Mouse (Mus musculus): Measurements from ENCODE around the gene Pclaf.

The Pclaf gene

DNA sequence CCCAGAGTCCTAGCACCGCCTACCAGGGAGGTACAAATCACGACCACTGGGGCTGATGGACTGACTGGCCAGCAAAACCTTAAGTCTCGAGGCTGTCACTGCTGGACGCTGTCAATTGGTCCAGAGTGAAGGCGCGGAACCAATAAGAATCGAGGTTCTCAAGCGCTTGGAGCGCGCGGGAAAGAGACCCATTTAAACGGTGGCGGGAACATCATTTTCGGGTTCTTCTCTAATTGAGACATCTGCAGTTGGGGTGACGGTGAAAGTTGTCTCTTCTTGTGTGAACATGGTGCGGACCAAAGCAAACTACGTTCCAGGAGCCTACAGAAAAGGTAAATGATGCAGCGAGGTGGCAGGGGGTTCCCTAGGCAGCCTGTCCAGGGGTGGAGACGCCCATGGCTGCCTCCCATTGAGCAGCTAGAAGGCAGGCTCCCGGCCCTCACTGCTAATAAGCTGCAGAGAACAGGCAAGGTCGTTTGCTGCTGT is at the start of gene Pclaf:
Gene Pclaf, plus strand, starts transcription at position 95 of the 486 bp plus-strand sequence.
- peak; percentile 73 for DNase-seq

DNA sequence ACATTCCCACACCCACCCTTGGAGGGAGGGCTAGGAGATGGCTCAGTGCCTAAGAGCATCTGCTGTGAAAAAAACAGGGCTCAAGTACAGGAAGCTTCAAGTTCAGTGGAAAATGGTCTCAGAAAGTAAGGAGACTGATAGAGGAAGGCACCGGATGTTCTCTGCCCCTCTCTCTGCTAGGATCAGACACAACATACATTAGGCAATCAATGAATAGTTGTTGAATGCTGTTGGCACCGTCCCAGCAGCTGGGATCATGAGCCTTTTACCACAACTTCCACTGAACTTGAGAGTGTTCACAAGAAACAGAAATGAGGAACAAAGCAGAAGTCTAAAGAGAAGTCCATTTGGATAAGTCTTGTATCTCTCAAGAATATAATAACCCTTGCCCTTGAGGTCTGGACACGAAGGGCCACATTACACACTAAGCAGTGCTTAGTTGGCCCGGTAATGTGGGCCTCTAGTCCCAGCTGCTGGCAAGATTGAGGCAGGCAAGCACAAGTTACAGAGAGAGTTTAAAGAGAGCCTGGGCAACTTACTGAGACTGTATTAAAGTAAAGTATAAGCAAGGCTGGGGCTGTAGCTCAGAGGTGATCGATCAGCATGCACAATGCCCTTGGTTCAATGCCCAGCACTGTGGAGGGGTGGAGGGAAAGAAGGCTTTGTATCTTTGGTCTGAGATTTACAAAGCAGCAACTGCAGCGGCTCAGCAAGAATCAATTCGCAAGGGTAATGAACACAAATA is 45.4 kb upstream of the Pclaf start:
- DNase-seq: no peak

DNA sequence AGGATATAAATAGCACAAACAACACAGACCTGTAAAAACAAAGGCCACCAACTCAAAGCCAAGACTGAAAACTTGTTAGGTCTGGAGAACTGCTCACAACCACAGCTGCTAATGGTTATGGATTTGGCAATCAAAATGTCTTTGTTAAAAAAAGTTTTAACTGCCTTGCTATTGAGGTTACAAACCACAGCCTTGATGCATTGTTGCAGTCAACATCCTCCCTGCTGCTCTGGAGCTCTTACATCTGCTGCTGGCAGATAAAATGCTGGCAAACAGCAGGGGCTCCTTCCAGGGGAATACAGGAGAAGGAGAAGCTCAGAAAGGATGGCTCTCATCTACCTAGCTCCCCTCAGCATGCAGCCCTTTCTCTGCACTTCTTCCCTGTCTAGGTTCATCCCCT is 41.9 kb upstream of the Pclaf start:
- no peak for DNase-seq

DNA sequence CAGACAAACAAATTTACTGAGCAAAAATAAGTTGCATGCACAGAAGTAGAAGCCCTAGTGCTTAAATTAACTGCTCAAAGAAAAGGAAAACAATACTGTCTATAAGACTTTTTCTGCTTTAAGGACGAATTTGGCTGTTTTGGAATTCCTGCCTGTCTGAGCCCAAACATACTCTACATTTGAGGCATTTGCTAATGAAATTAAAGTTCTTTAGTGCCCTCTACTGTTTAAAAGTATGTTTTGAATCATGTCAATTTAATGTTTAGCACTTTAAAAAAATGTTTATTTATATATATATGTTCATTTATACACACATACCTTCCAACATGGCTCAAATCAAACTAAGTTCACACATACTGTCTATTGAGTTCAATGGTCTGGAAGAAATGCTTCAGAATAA is 39.8 kb upstream of the Pclaf start:
- DNase-seq: no peak

DNA sequence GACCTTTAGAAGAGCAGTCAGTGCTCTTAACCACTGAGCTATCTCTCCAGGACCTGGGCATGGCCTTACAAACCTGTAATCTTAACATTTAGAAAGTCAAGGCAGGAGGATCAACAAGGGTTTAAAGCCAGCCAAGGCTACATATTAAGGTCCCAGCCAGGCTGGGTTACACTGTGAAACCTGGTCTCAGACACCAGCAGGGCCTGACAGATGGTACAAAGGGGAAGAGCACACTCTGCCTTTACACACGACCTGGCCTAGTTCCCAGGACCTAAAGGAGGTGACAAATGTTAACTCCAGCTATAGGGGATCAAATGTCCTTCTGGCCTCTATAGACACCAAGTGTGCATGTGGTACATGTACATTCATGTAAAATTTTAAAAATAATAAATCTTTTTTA is 30.4 kb upstream of the Pclaf start:
- no peak for DNase-seq

DNA sequence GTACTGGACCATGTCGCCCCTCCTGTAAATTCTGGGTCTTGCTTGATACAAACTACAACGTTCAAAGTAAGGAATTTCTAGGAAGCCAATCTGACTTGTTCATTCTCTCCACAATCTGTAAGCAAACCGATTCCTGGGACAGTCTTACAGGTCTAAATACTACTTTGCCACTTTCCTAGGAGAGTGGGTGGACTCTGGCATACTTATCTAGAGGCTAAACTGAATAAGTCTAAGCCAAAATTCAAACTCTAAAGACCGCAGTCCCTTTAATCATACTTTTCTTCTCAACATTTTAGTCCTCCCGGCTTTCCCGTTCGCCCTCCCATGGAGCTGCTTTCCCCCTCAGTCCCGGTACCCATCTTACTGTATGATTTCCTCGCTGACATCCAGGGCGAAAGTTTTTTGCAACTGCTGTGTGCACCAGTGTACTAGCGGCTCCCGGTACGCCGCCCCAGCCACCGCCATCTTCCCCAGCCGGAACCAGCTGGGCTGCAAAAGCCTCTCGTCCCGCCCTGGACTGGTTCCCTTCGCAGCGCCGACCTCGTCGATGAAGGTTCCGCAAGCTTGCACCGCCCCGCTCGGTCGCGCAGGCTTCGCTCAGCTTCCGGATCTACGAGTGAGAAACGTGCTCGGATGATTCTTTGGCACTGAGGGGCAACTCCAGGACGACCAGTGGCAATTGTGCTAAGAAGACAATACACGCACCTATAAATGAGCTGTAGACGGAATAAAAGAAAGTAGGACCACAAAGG is 5.3 kb upstream of the Pclaf start:
- peak; percentile 92 for DNase-seq

DNA sequence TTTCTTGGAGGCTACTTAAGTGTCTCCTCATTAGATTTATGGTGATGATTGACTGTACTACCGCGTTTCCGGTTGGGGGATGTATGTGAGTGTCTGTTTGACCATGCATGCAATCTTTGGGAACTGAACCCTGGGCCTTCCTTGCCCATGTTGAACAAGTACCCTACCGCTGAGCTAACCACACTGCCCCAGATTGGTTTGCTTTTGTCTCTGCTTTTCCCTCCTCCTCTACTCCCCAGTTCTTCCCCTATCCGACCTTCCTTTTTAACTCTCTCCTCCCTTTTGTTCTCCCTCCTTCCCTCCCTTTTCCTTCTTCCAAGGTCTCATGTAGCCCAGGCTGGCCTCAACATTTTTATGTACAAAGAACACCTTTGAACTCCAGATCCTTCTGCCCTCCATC is 1.1 kb downstream of the Pclaf start:
- DNase-seq: no peak

DNA sequence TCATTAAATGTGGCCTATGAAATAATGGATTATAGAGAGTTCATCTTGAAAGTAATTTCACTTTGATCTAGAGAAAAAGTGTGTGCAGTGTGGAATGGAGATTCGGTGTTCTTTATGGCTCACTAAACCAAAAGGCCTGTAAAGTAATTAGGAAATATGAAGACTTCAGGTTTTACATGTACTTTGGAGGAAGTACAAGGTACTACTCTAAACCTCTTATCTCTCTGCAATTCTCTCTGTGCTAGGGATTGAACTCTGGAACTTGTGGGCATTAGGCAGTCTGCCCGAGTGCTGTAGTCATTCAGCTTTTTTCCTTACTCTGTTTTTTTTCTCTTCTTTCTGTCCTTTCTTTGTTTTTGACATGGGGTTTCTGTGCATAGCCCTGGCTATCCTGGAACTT is 6.9 kb downstream of the Pclaf start:
- no peak for DNase-seq

DNA sequence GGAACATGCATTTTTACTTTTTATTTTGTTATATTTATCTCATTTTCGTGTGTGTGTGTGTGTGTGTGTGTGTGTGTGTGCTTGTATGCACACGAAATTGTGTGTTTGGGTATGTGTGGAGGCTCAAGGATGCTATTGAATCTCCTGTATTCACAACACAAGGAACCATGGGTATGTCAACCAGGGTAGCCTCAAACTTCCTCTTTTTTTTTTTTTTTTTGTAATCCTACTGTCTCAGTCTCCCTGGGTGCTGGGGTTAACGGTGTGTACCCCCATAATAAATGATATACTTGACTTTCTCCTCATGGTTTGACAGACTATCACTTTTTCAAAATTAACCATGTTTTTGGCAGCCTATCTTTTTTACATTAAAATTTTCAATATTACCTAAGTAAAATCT is 12.8 kb downstream of the Pclaf start:
- DNase-seq: no peak

DNA sequence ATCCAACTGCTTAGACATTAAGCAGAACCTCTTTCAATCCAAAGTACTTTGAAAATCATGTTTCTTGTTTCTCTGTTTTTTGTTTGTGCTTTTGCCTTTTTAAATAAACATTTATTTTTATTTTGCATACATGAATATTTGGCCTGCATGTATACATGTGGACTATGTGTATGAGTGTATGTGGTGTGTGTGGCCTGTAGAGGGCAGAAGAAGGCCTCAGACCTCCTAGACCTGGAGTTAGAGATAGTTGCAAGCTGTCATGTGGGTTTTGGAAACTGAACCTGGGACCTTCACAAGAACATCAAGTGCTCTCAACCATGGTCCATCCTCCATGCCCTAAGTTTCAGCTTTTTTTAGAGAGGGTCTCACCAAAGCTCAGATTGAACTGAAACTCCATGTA is 13.4 kb downstream of the Pclaf start:
- DNase-seq: no peak

DNA sequence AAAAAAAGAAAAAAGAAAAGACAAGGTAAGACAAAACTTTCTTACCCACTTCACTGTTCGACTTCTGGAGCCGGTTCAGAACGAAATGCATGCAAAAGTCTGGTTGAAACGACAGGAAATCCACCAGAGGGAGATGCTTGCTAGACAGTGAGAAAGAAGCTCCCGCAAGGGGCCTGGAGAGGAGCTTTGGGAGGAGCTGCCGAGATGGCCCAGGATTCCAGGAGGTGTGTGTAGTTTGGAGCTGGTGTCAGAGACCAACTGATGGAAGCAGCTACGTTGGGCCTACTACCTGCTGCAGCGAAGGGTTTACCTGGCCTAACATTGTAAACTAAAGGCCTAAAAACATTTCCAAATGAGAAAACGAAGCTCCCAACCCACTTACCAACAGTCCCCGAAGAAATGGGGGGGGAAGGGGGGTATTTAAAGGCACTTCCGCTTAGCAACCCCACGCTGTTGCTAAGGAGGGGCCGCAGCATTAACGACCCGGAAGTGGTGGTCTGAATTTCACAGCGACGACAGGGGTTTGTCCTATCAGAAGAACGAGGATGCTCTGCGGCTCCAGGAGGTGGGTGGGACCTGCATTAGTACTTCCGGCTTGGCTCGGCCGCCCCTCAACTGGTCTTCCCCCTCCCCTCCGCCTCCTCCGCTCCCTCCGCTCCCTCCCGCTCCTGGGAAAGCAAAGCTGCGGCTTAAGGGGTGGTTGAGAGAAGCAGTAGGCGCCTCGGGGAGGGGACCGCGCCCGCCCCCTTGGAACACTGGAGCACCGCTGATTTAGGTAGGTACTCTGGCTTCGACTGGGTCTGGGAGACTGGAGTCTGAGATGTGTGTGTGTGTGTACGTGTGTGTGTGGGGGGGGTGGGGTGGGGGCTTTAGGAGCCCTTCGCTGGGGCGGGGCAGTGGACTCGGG is 18.6 kb downstream of the Pclaf start, which contains the start of the genes Trip4 and Csnk1g1:
Gene Trip4, minus strand, starts transcription at position 401 of the 907 bp plus-strand sequence.
Gene Csnk1g1, plus strand, starts transcription at position 531 of the 907 bp plus-strand sequence.
- peak; percentile 92 for DNase-seq

DNA sequence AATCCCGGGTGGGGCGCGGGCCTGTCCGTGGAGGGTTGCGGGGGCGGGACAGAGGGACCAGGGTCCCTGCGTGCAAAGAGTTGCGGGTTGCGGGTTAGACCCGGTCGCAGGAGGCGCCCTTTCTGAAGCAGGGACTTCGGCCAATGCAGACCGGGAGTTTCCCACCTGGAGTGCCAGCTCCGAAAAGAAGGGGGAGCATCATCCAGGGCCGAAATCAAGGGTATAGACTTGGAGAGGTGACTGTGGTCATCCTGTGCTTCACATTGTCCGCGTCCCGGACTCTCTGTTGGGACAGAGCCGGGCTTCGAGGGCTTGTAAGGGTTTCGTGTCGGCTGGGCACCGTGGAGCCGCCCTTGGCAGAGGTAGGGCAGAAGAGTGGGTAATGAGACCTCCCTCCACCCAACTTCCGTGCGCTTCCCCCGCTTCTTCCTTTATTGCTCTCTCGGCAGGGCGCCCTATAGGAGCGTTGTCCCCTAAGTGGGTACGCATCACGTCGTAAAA is 19.3 kb downstream of the Pclaf start:
- DNase-seq: peak; percentile 76

DNA sequence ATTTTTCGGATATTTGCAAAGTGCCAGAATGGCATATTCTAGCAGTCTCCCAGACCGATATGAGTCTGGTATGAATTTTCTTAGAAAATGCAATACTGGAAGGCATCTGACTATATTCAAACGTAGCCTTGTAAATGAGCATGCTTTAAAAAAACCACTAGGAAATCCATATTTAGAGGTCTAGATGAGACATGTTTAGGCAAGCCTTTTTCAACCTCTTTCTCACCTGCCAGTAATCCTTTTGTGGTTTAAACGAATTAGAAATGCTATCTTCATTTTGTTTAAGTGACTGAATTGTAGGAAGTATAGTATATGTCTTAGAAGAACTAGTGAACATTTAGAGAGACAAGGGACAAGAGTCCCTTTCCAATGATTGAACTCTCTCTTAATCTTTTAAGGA is 19.8 kb downstream of the Pclaf start:
- no peak for DNase-seq

DNA sequence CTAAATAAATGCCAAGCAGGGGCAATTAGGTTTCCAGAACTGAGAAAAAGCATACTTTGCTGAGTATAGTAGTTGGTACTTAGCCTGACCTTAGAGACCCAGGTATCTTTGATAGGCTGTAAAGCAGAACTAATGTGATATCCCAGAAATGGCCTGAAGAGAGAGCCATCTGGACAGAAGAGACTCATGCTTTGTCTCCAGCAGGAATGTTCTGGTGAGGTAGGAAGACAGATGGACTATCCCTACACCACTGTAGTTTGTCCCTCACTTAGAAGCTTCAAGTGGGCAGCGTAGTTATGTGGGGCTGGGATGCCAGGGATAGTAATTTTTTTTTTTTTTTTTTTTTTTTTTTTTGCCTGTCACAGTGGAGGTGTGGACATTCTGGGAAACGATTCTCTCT is 23.9 kb downstream of the Pclaf start:
- DNase-seq: no peak

DNA sequence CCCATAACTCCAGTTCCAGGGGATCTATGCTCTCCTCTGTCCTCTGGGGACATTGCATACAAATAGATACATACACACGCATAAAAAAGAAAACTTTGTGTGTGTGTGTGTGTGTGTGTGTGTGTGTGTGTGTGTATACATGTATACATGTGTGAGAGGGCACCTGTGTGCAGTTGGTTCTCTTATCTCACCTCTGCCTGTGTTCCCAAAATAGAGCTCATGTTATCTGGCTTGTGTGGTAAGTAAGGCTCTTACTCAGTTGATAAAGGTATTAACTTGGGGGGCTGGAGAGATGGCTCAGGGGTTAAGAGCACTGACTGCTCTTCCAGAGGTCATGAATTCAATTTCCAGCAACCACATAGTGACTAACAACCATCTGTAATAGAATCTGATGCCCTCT is 27.0 kb downstream of the Pclaf start:
- DNase-seq: no peak

DNA sequence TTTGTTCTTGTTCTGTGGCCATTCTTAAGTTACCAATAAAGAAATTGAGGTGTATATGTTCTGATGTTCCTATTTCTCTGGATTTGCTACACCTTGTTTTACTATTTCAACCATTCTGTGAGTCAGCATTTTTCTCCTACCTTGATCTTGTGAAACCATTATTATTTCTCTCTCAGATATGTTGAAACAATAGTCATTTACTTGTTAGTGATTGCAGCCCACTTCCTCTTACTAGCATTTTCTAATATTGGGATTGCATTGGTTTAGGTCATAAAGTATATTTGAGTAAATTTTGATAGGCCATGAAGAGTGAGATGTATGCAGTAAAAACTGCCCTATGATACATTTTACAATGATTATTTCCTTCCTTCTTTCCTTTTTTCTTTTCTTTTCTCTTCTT is 38.4 kb downstream of the Pclaf start:
- no peak for DNase-seq

DNA sequence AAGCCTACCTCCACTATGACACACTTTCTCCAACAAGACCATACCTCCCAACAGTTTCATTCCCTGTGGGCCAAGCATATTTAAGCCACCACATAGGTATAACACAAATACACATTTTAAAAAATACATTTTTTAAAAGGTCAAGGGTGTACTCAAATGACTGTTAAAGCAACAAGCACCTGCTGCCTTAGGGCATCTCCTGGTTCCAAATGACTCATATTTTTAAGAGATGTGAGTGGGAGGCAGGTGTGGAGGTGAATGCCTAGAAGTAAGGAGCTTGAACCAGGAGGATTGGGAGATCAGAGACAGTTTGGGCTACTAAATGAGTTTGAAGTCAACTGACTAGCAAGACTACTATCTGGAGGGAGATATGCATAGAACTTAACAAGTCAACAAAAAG is 39.8 kb downstream of the Pclaf start:
- no peak for DNase-seq

DNA sequence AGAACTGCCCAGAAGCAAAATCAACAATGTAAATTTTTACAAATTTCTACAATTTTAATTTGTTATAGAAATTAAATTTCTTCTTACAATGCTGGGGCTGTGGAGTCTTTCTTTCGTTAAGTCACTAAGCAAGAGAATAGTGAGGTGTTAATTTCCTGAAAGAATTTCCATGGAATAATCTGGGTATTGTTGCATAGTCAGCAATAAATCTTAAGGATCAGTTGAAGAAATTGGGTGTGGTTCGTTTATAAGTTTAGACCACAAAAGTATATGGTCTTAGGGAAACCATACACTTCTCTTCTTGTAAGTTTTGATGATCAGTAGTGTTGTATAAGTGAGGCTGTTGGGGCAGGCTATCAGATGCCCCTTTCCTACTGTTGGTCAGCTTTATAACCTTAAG is 47.5 kb downstream of the Pclaf start:
- no peak for DNase-seq

DNA sequence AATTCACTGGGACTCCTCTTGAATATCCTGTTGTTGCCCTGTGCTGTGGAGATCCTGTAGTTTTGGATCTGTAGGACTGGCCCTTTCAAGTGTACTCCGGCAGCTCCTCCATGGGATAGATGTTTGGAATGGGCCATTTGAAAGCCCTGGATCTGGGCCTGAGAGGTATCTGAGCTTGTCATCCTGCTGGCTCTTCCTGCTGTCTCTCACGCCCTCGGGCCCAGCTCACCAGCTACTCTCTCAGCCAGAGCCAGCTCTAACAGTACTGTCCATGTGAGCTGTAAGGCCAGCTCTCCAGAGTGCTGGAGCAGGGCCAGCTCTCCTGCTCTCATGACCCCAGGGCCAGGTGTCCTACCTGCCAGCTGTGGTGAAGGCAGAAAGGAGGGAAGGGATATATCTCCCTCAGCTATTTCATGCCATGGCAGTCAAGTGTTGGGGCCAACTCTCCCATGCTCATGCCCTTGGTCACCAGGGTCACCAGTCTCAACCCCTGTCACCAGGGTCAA is 61.1 kb downstream of the Pclaf start:
- no peak for DNase-seq
